Comparison of ENCODE assay signal across 8 mouse cellular contexts in the genomic region with DNA sequence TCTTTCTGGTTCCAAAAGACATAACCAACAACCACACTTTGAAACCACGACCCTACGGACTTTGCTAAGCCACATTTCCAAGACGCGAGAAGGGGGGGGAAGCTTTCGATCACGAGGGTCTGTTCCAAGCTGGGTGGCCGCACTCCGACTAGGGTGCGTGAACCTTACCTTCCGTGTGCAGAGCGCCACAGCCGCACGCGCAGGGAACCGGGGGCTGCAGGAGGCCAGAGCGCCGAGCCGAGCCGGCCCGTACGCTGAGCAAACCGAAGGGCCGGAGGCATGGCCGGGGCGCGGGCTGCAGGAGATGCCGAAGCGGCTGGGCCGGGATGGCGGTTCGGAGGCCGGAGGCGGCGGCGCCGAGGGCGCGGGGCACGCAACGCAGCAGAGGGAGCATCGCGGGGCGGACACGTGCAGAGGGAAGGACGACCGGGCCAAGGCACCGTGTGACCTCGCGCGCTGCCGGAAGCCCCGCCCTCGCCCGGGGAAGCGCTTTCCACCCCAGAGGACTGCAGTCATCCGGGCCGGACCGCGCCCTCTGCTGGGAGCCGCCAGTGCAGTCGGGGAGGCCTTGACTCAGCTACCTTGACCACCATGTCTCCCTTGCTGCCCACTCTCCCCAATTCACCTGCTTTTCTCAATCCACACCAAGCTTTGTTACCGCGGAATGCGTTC. TPM values are rescaled to one million over a fixed set of nuclear protein-coding genes. Genes with fewer than 3 reads are reported as not detected.
A peak's percentile ranks its signal among the peaks of the same experiment; 100 is the strongest.
DNase-seq lines count a peak whose midpoint lies in the region; ATAC-seq lines count a peak whose summit lies in the region.

Gene C1qbp (minus strand): TSS at position 470 of the 672 bp plus-strand sequence.

- H3K4me2 ChIP-seq in intestine, embryonic 15.5 days (replicated peaks): peak within 1 kb of the TSS; percentile 56

- H3K4me1 ChIP-seq in intestine, embryonic 15.5 days (replicated peaks): peaks cover 14% of the 10 kb centered on the region

- H3K9ac ChIP-seq in intestine, embryonic 15.5 days: peak within 1 kb of the TSS; percentile 99

- intact Hi-C loops in gastrocnemius, postnatal 36 days (cut with DNase I): no loop called here
- intact Hi-C loops in left cerebral cortex, postnatal 14 days (cut with DNase I): loop anchor here (1.0 kb wide), 1 partner anchor 22 kb away; the partner anchor contains the start of gene Dhx33

- H3K27me3 ChIP-seq in intestine, embryonic 15.5 days (replicated peaks): no peaks in the 10 kb centered on the region

- peak within 1 kb of the TSS; percentile 100 for H3K4me3 ChIP-seq in intestine, embryonic 15.5 days (replicated peaks)

- H3K27ac ChIP-seq in intestine, embryonic 15.5 days: peak within 1 kb of the TSS; percentile 71

- no peaks in the 10 kb centered on the region for H3K9me3 ChIP-seq in intestine, embryonic 15.5 days

- peak; percentile 89 for DNase-seq in adrenal gland, adult 8-10 months
- peak; percentile 84 for DNase-seq in embryo, embryonic 11.5 days (ENCODE audit: low read depth, low spot score)
- peak; percentile 93 to 94 for DNase-seq in gastrocnemius, postnatal 36 days
- DNase-seq in left cerebral cortex, postnatal 14 days (ENCODE audit: low spot score in 2 of 2): peak; percentile 92 to 94
- DNase-seq in right cerebral cortex, postnatal 14 days: peak; percentile 96
- peak; percentile 99 for DNase-seq in urinary bladder, postnatal 25 days (ENCODE audit: low spot score)

- peak; percentile 96 for ATAC-seq in intestine, embryonic 15.5 days
- ATAC-seq in megakaryocyte-erythroid progenitor cell, adult 5-6 weeks (replicated peaks; ENCODE audit: low FRiP score, low TSS enrichment, poor library complexity, severe bottlenecking): peak; percentile 96

- peaks cover 50% of the 10 kb centered on the region for H3K36me3 ChIP-seq in intestine, embryonic 15.5 days

- under 1% methylated on average over 64 of the region's 64 CpGs for WGBS in intestine, embryonic 15.5 days

RNA-seq across cellular contexts. Expression of gene C1qbp, which starts in this region (rescaled TPM):
- 100 to 1,000 TPM; 181 to 218 (median 205) TPM for total RNA-seq in adrenal gland, adult 8-10 months (2022)
- 100 to 1,000 TPM in 1 of 2 experiments, 10 to 100 TPM in 1; 96.4 to 119 TPM for total RNA-seq in gastrocnemius, postnatal 36 days (2021)
- 360 and 393 TPM in 2 replicates for polyA plus RNA-seq in intestine, embryonic 15.5 days (2015; fragmentation: Nextera tagmentation; extraction: Ambion mirVana)
- total RNA-seq in left cerebral cortex, postnatal 14 days (2021): 100 to 1,000 TPM; 100 to 103 TPM
- 583 and 631 TPM in 2 replicates for total RNA-seq in megakaryocyte-erythroid progenitor cell, adult 5-6 weeks (2014; fragmentation: Nextera tagmentation)
- total RNA-seq in megakaryocyte-erythroid progenitor cell, adult 5-6 weeks (2017): 97.5 and 154 TPM in 2 replicates

Comparison
In these comparisons a context has a peak if more than half of its experiments do, and no peak if none do; other contexts are left out.
1. Peak in every context shown above with its lines: DNase-seq, ATAC-seq, H3K4me3 ChIP-seq and H3K27ac ChIP-seq.